Mouse (Mus musculus) naive thymus-derived CD4-positive, alpha-beta T cell, adult 5 months (primary cell): Measurements from ENCODE around the gene Slc22a15. TPM values are rescaled to one million over a fixed set of nuclear protein-coding genes. Genes with fewer than 3 reads are reported as not detected.

Experiments used
- polyA plus RNA-seq: library from polyadenylated mRNA; unstranded; fragments of 100-300 nt; shearing (Covaris generic); gene quantifications from one replicate; pipeline ENCODE4 v1.2.1, GENCODE M21; 2017

Slc22a15 gene
- polyA plus RNA-seq = 1.2 TPM

DNA sequence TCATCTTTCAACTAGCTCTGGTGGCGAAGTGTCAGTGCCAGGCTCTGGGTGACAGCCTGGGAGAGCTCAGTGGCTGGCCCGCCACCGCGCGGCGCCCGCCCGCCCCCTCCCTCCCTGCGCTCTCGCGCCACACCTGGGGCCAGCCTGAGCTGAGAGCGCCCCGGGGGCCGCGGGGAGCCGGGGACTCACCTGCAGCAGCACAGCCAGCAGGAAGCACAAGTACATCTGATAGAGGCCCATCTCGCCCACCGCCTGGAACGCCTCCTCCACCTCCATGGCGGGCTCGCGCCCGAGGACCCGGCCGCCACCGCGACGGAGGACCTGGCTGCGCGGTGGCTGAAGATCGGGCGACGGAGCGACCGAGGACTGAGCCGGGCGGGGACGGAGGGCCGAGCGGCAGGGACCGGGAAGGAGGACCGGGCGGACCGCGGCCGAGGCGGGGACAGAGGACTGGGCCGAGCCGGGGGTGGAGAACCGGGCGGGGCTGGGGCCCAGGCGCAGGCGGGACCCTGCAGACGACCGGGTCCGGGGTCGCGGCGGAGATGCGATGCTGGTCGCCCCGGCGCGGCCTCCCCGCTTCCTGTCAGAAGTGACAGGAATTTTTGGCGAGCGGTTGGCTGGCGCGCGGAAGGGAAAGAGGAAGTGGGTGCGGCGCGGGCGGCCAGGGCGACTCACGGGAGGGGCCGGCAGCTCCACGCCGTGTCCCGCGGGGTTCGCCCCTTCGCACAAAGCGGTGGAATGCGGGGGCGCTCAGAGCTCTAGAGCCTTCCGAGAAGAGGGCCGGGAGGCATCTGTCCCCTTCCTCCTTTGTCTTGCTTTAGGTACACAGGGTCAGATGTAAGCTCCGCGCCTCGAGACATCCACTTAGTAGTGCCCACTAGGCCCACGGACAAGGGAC, at the start of gene Slc22a15:
Gene Slc22a15, minus strand, starts transcription at position 611 of the 898 bp plus-strand sequence.

GRCm38 (mm10) chr3:101848816-101849215, 75.4 kb downstream of the Slc22a15 start, which contains the start of gene Mab21l3:
Gene Mab21l3, minus strand, starts transcription at chr3:101848959.

Other genes with a start within 250 kb of the Slc22a15 start
- gene Mab21l3, start 75.5 kb downstream of the Slc22a15 start, polyA plus RNA-seq = not detected
- not detected for gene Nhlh2, start 85.6 kb upstream of the Slc22a15 start, polyA plus RNA-seq
- gene Casq2, start 162.0 kb upstream of the Slc22a15 start, polyA plus RNA-seq = not detected